Mouse (Mus musculus): ENCODE measurements around the gene Scube3.

DNA sequence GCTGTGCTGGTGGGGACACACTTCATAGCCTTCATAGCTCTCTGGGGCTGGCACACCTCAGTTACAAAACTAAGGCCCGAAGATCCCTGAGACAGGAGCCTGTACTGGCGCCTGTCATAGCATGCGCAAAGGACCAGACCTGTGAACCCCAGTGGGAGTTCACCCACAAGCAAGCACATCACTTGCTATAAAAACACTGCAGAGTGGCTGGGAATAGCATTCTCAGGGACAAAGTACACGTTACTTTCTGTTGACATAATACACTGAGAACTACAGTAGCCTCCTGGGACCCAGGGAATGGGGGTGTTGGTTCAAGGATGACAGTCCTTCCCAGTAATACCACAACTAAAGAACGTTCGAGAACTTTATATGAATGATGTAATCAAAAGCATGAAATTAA lies 11.2 kb downstream of the Scube3 start:
- TF ChIP-seq POLR2A (IDR thresholded peaks at IDR 0.05; ENCODE audit: low read depth, low read length), result no peak
- TF ChIP-seq CTCF (IDR thresholded peaks at IDR 0.05; ENCODE audit: extremely low read depth, insufficient read depth, insufficient read length, insufficient replicate concordance), result no peak
